Mouse (Mus musculus): Measurements from ENCODE around the gene Prm2. TPM values are rescaled to one million over a fixed set of nuclear protein-coding genes. Genes with fewer than 3 reads are reported as not detected.

The Prm2 gene
- polyA plus RNA-seq, 1 experiment = 0.26 TPM

Other genes starting within 250 kb of the Prm2 start
- gene Socs1, start 10.6 kb downstream of the Prm2 start, polyA plus RNA-seq (2012; rRNA removed) = 6.1 and 10.7 TPM in 2 replicates
- gene Tnp2, start 7.5 kb downstream of the Prm2 start, polyA plus RNA-seq (2012; rRNA removed) = 0.37 TPM in 1 of 2 replicates, not detected in the other
- gene Prm3, start 5.2 kb downstream of the Prm2 start, polyA plus RNA-seq (2012; rRNA removed) = not detected in 2 replicates
- 0.50 TPM in 1 of 2 replicates, not detected in the other for gene Prm1, start 9.7 kb upstream of the Prm2 start, polyA plus RNA-seq (2012; rRNA removed)
- gene Gm11172, start 16.8 kb upstream of the Prm2 start, polyA plus RNA-seq (2012; rRNA removed) = not detected in 2 replicates
- gene Rmi2, start 38.9 kb upstream of the Prm2 start, polyA plus RNA-seq (2012; rRNA removed) = 2.2 and 2.6 TPM in 2 replicates

Data from large intestine, adult 2 months (tissue).